Mouse (Mus musculus): ENCODE measurements at regions not wholly inside any gene's neighbourhood (a gene's known extent, or its start where the extent isn't known, plus 50 kb on each side); places are given as distances from the start of the nearest gene placed in this dataset.

- no peak for ATAC-seq (ENCODE audit: insufficient number of reproducible peaks, low FRiP score, low TSS enrichment)
Observed at GRCm38 (mm10) chr5:133347516-133347915, 752.0 kb upstream of the Castor2 start.

GRCm38 (mm10) chr5:133341973-133342372 is 757.5 kb upstream of the Castor2 start:
- no peak for ATAC-seq (ENCODE audit: insufficient number of reproducible peaks, low FRiP score, low TSS enrichment)

GRCm38 (mm10) chr5:133320626-133321025 is 777.5 kb upstream of the Auts2 start:
- no peak for ATAC-seq (ENCODE audit: insufficient number of reproducible peaks, low FRiP score, low TSS enrichment)

GRCm38 (mm10) chr5:133320206-133320605 is 777.1 kb upstream of the Auts2 start:
- ATAC-seq (ENCODE audit: insufficient number of reproducible peaks, low FRiP score, low TSS enrichment) = no peak

GRCm38 (mm10) chr5:133314031-133314430 is 770.9 kb upstream of the Auts2 start:
- ATAC-seq (ENCODE audit: insufficient number of reproducible peaks, low FRiP score, low TSS enrichment) = no peak

GRCm38 (mm10) chr5:133310979-133311890 is 768.1 kb upstream of the Auts2 start:
- ATAC-seq (ENCODE audit: insufficient number of reproducible peaks, low FRiP score, low TSS enrichment) = no peak

GRCm38 (mm10) chr5:133267887-133268286 is 724.7 kb upstream of the Auts2 start:
- no peak for ATAC-seq (ENCODE audit: insufficient number of reproducible peaks, low FRiP score, low TSS enrichment)

- ATAC-seq (ENCODE audit: insufficient number of reproducible peaks, low FRiP score, low TSS enrichment) = no peak
Observed at GRCm38 (mm10) chr5:133267356-133267755, 724.2 kb upstream of the Auts2 start.

GRCm38 (mm10) chr5:133264976-133265375 is 721.8 kb upstream of the Auts2 start:
- no peak; the same call in 1 of the 2 replicates for ATAC-seq (ENCODE audit: insufficient number of reproducible peaks, low FRiP score, low TSS enrichment)

GRCm38 (mm10) chr5:133218801-133219200 is 675.7 kb upstream of the Auts2 start:
- ATAC-seq (ENCODE audit: insufficient number of reproducible peaks, low FRiP score, low TSS enrichment) = no peak

GRCm38 (mm10) chr5:133198546-133198945 is 655.4 kb upstream of the Auts2 start:
- ATAC-seq (ENCODE audit: insufficient number of reproducible peaks, low FRiP score, low TSS enrichment) = no peak

GRCm38 (mm10) chr5:133189798-133190571 is 646.8 kb upstream of the Auts2 start:
- ATAC-seq (ENCODE audit: insufficient number of reproducible peaks, low FRiP score, low TSS enrichment) = no peak

- ATAC-seq (ENCODE audit: insufficient number of reproducible peaks, low FRiP score, low TSS enrichment) = no peak
Observed at GRCm38 (mm10) chr5:133175636-133176035, 632.5 kb upstream of the Auts2 start.

GRCm38 (mm10) chr5:133173155-133173723 is 630.1 kb upstream of the Auts2 start:
- no peak for ATAC-seq (ENCODE audit: insufficient number of reproducible peaks, low FRiP score, low TSS enrichment)

GRCm38 (mm10) chr5:133172686-133173085 is 629.5 kb upstream of the Auts2 start:
- ATAC-seq (ENCODE audit: insufficient number of reproducible peaks, low FRiP score, low TSS enrichment) = no peak

- no peak for ATAC-seq (ENCODE audit: insufficient number of reproducible peaks, low FRiP score, low TSS enrichment)
Observed at GRCm38 (mm10) chr5:133171266-133171665, 628.1 kb upstream of the Auts2 start.

- no peak for ATAC-seq (ENCODE audit: insufficient number of reproducible peaks, low FRiP score, low TSS enrichment)
Observed at GRCm38 (mm10) chr5:133167576-133167975, 624.4 kb upstream of the Auts2 start.

- no peak for ATAC-seq (ENCODE audit: insufficient number of reproducible peaks, low FRiP score, low TSS enrichment)
Observed at GRCm38 (mm10) chr5:133167001-133167461, 623.9 kb upstream of the Auts2 start.

- ATAC-seq (ENCODE audit: insufficient number of reproducible peaks, low FRiP score, low TSS enrichment) = no peak
Observed at GRCm38 (mm10) chr5:133156115-133156857, 613.1 kb upstream of the Auts2 start.

GRCm38 (mm10) chr5:133145996-133146395 is 602.9 kb upstream of the Auts2 start:
- no peak for ATAC-seq (ENCODE audit: insufficient number of reproducible peaks, low FRiP score, low TSS enrichment)
